15 mouse cellular contexts compared by ENCODE assay signal in the genomic region with DNA sequence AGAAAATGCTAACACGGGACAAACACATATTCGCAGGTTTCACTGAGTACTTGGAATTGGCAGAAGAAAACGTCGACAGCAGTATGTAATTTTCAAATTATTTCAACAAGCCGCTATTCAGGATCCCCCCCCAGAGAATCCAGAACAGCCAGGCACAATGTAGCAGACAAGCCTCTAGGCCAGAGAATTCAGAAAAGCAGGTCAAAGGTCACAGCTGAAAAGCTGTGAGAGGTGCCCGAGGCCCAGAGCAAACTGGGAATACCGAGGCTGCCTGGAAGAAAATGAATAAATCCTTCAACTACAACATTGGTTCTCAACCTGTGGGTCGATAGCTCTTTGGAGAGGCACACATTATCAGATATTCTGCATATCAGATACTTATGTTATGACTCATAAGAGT. TPM values are rescaled to one million over a fixed set of nuclear protein-coding genes. Genes with fewer than 3 reads are reported as not detected.
A peak's percentile ranks its signal among the peaks of the same experiment; 100 is the strongest.
DNase-seq lines count a peak whose midpoint lies in the region; ATAC-seq and TF ChIP-seq lines count a peak whose summit lies in the region.
"Had no signal": no experiment of that assay in that cellular context is flagged by ENCODE, and none has a peak within 500 bp of the region (broad histone marks: within the 10 kb centered on the region; RNA-seq: fewer than 3 reads in every experiment).

No protein-coding gene starts in this region.

- no peak overlapping the region for H3K4me3 ChIP-seq in hindbrain, embryonic 12.5 days
- no peak overlapping the region for H3K4me3 ChIP-seq in hindbrain, postnatal 0 days (ENCODE audit: low read length)
- H3K4me3 ChIP-seq in brown adipose tissue, adult 24 weeks (ENCODE audit: insufficient read depth, low read depth, low read length), result no peak overlapping the region
- H3K4me3 ChIP-seq in liver, embryonic 13.5 days (replicated peaks), result no peak overlapping the region
- H3K4me3 ChIP-seq in gastrocnemius, adult 2 months, result no peak overlapping the region

- no peak for ATAC-seq in hindbrain, embryonic 12.5 days (ENCODE audit: low FRiP score)
- no peak for ATAC-seq in hindbrain, postnatal 0 days
- ATAC-seq in liver, embryonic 13.5 days (ENCODE audit: low read depth), result no peak
- no peak for ATAC-seq in erythroblast, adult 5-6 weeks (replicated peaks; ENCODE audit: low FRiP score, poor library complexity, severe bottlenecking)
- ATAC-seq: CD4-positive, CD25-positive, alpha-beta regulatory T cell, adult 4 months; forebrain, embryonic 14.5 days had no signal

- no peaks in the 10 kb centered on the region for H3K9me3 ChIP-seq in hindbrain, embryonic 12.5 days (replicated peaks)
- no peaks in the 10 kb centered on the region for H3K9me3 ChIP-seq in hindbrain, postnatal 0 days (ENCODE audit: low read length)
- H3K9me3 ChIP-seq in liver, embryonic 13.5 days (replicated peaks), result no peaks in the 10 kb centered on the region

- H3K27me3 ChIP-seq in hindbrain, embryonic 12.5 days, result no peaks in the 10 kb centered on the region
- H3K27me3 ChIP-seq in hindbrain, postnatal 0 days (ENCODE audit: insufficient read depth, low read length), result no peaks in the 10 kb centered on the region
- no peaks in the 10 kb centered on the region for H3K27me3 ChIP-seq in liver, embryonic 13.5 days

- intact Hi-C loops in gastrocnemius, adult 2 months (cut with DNase I), result no loop called here

- TF ChIP-seq CTCF in hindbrain, postnatal 0 days (IDR thresholded peaks at IDR 0.05; ENCODE audit: low read depth), result no peak
- TF ChIP-seq CTCF in gastrocnemius, adult 2 months (IDR thresholded peaks at IDR 0.05), result no peak

- no peak overlapping the region for H3K9ac ChIP-seq in hindbrain, embryonic 12.5 days
- H3K9ac ChIP-seq in hindbrain, postnatal 0 days (replicated peaks; ENCODE audit: low read length), result no peak overlapping the region
- no peak overlapping the region for H3K9ac ChIP-seq in liver, embryonic 13.5 days

- peaks cover 39% of the 10 kb centered on the region for H3K36me3 ChIP-seq in hindbrain, embryonic 12.5 days
- H3K36me3 ChIP-seq in hindbrain, postnatal 0 days (ENCODE audit: insufficient read depth, low read length), result no peaks in the 10 kb centered on the region
- H3K36me3 ChIP-seq in liver, embryonic 13.5 days, result peaks cover 79% of the 10 kb centered on the region

- WGBS in hindbrain, embryonic 12.5 days, result 58% methylated on average over 8 of the region's 8 CpGs
- 59% methylated on average over 8 of the region's 8 CpGs for WGBS in hindbrain, postnatal 0 days
- 85% methylated on average over 8 of the region's 8 CpGs for WGBS in liver, embryonic 13.5 days (ENCODE audit: insufficient replicate concordance)

- DNase-seq in hindbrain, postnatal 0 days (ENCODE audit: low spot score), result no peak
- peak; percentile 22 for DNase-seq in embryo, embryonic 9.5 days (ENCODE audit: extremely low spot score)
- no peak for DNase-seq in liver, embryonic 13.5 days
- no peak for DNase-seq in gastrocnemius, adult 2 months
- DNase-seq: cerebellum, adult 2 months; gastrocnemius, postnatal 14 days had no signal

- 0 out of 2 replicates have a peak overlapping the region, but pooled peaks have one; percentile 8 for H3K4me2 ChIP-seq in hindbrain, embryonic 12.5 days (replicated peaks)
- no peak overlapping the region for H3K4me2 ChIP-seq in hindbrain, postnatal 0 days (ENCODE audit: low read depth, low read length)
- peak overlapping the region; percentile 26; the same call in 1 of the 2 replicates for H3K4me2 ChIP-seq in liver, embryonic 13.5 days
- H3K4me2 ChIP-seq: heart, embryonic 11.5 days had no signal

- H3K27ac ChIP-seq in hindbrain, embryonic 12.5 days, result no peak overlapping the region
- no peak overlapping the region for H3K27ac ChIP-seq in hindbrain, postnatal 0 days
- H3K27ac ChIP-seq in brown adipose tissue, adult 24 weeks (replicated peaks; ENCODE audit: low read depth, low read length), result peak overlapping the region; percentile 49; the same call in 1 of the 2 replicates
- H3K27ac ChIP-seq in liver, embryonic 13.5 days, result no peak overlapping the region
- H3K27ac ChIP-seq in gastrocnemius, adult 2 months, result no peak overlapping the region
- H3K27ac ChIP-seq: kidney, postnatal 0 days had no signal

- H3K4me1 ChIP-seq in hindbrain, embryonic 12.5 days, result peaks cover 44% of the 10 kb centered on the region
- H3K4me1 ChIP-seq in hindbrain, postnatal 0 days (ENCODE audit: insufficient read depth, low read length), result peaks cover 7% of the 10 kb centered on the region
- peaks cover 5% of the 10 kb centered on the region; the same call in 1 of the 2 replicates for H3K4me1 ChIP-seq in brown adipose tissue, adult 24 weeks (ENCODE audit: control insufficient read depth, insufficient read depth, insufficient read length, low read length)
- H3K4me1 ChIP-seq in liver, embryonic 13.5 days (replicated peaks), result peaks cover 65% of the 10 kb centered on the region

RNA-seq across cellular contexts. Expression of a gene that starts 4.5 kb away (rescaled TPM):
- 210 and 220 TPM in 2 replicates for polyA plus RNA-seq in hindbrain, embryonic 12.5 days (2016; fragmentation: Nextera tagmentation; extraction: Ambion mirVana)
- 28.1 and 44.3 TPM in 2 replicates for total RNA-seq in hindbrain, postnatal 0 days (2014; rRNA removed)
- 59.6 and 74.2 TPM in 2 replicates for polyA plus RNA-seq in hindbrain, postnatal 0 days (2015; fragmentation: Nextera tagmentation; extraction: Ambion mirVana)
- polyA plus RNA-seq in brown adipose tissue, adult 24 weeks (2012; ENCODE audit: insufficient read depth, insufficient read length, missing spikeins), result 1.7 TPM in 1 of 2 replicates, not detected in the other
- 343 and 345 TPM in 2 replicates for polyA plus RNA-seq in liver, embryonic 13.5 days (2015; fragmentation: Nextera tagmentation; extraction: Ambion mirVana)
- not detected for total RNA-seq in gastrocnemius, adult 2 months (2021)
- 21.1 and 35.5 TPM in 2 replicates for total RNA-seq in erythroblast, adult 5-6 weeks (2015; ENCODE audit: low replicate concordance)
- total RNA-seq in erythroblast, adult 5-6 weeks (2017; ENCODE audit: low replicate concordance), result 82.0 and 106 TPM in 2 replicates

RNA-seq across cellular contexts. Expression of a gene that starts 50.4 kb away (rescaled TPM):
- 91.0 and 110 TPM in 2 replicates for polyA plus RNA-seq in hindbrain, embryonic 12.5 days (2016; fragmentation: Nextera tagmentation; extraction: Ambion mirVana)
- 200 and 239 TPM in 2 replicates for total RNA-seq in hindbrain, postnatal 0 days (2014; rRNA removed)
- polyA plus RNA-seq in hindbrain, postnatal 0 days (2015; fragmentation: Nextera tagmentation; extraction: Ambion mirVana), result 58.7 and 60.1 TPM in 2 replicates
- polyA plus RNA-seq in brown adipose tissue, adult 24 weeks (2012; ENCODE audit: insufficient read depth, insufficient read length, missing spikeins), result 1.5 and 6.5 TPM in 2 replicates
- 5.6 and 7.0 TPM in 2 replicates for polyA plus RNA-seq in liver, embryonic 13.5 days (2015; fragmentation: Nextera tagmentation; extraction: Ambion mirVana)
- total RNA-seq in gastrocnemius, adult 2 months (2021), result 100 to 1,000 TPM in 1 of 2 experiments, 10 to 100 TPM in 1; 97.9 to 110 TPM
- 0.77 TPM in 1 of 2 replicates, not detected in the other for total RNA-seq in erythroblast, adult 5-6 weeks (2015; ENCODE audit: low replicate concordance)
- not detected in 2 replicates for total RNA-seq in erythroblast, adult 5-6 weeks (2017; ENCODE audit: low replicate concordance)
- total RNA-seq: megakaryocyte, adult 5-6 weeks; monocyte, adult 5-6 weeks had no signal

Comparison
In these comparisons a context has a peak if more than half of its experiments do, and no peak if none do; other contexts are left out.
1. RNA of a gene that starts 4.5 kb away (polyA plus RNA-seq): 343 to 345 TPM in liver, embryonic 13.5 days, 210 to 220 TPM in hindbrain, embryonic 12.5 days and 59.6 to 74.2 TPM in hindbrain, postnatal 0 days; 1.7 TPM in brown adipose tissue, adult 24 weeks; every median in the first group is over 10 times any median in the second.